Mouse (Mus musculus): ENCODE data around the gene Cab39.

The Cab39 gene

GRCm38 (mm10) chr1:85900521-85901333, 107.5 kb downstream of the Cab39 start:
- no peak for DNase-seq (ENCODE audit: low spot score)
